In genomic region chr19:8818801-8819595, GRCm38 (mm10) we compare ENCODE assay signal across 8 mouse cellular contexts. TPM values are rescaled to one million over a fixed set of nuclear protein-coding genes. Genes with fewer than 3 reads are reported as not detected.
DNase-seq lines count a peak whose midpoint lies in the region; ATAC-seq lines count a peak whose summit lies in the region.

Ttc9c (minus strand) TSS chr19:8819333.

- H3K36me3 ChIP-seq in forebrain, embryonic 15.5 days, result peaks cover 23% of the 10 kb centered on the region
- H3K36me3 ChIP-seq in liver, embryonic 16.5 days (ENCODE audit: control insufficient read depth, insufficient read depth), result peaks cover 34% of the 10 kb centered on the region
- peaks cover 33% of the 10 kb centered on the region for H3K36me3 ChIP-seq in neural tube, embryonic 13.5 days

- peaks cover 63% of the 10 kb centered on the region for H3K4me1 ChIP-seq in forebrain, embryonic 15.5 days
- peaks cover 31% of the 10 kb centered on the region for H3K4me1 ChIP-seq in liver, embryonic 16.5 days (ENCODE audit: control insufficient read depth, low read depth, low read length)
- H3K4me1 ChIP-seq in neural tube, embryonic 13.5 days (replicated peaks), result peaks cover 69% of the 10 kb centered on the region

- H3K9me3 ChIP-seq in forebrain, embryonic 15.5 days, result no peaks in the 10 kb centered on the region
- H3K9me3 ChIP-seq in liver, embryonic 16.5 days (replicated peaks; ENCODE audit: control insufficient read depth, low read length), result no peaks in the 10 kb centered on the region
- no peaks in the 10 kb centered on the region for H3K9me3 ChIP-seq in neural tube, embryonic 13.5 days

- peak within 1 kb of the TSS; percentile 98 for H3K27ac ChIP-seq in forebrain, embryonic 15.5 days (replicated peaks)
- H3K27ac ChIP-seq in liver, embryonic 16.5 days (ENCODE audit: low read length), result peak within 1 kb of the TSS; percentile 100
- H3K27ac ChIP-seq in neural tube, embryonic 13.5 days (replicated peaks), result peak within 1 kb of the TSS; percentile 97

- H3K27me3 ChIP-seq in forebrain, embryonic 15.5 days, result no peaks in the 10 kb centered on the region
- H3K27me3 ChIP-seq in liver, embryonic 16.5 days (ENCODE audit: control insufficient read depth, insufficient read depth, low read depth, low read length), result no peaks in the 10 kb centered on the region
- no peaks in the 10 kb centered on the region for H3K27me3 ChIP-seq in neural tube, embryonic 13.5 days

- intact Hi-C loops in heart, postnatal 14 days (cut with DNase I), result loop anchor here (5.0 kb wide), 2 partner anchors 47 to 102 kb away; partner anchors contain the start of genes Tmem179b and Tmem223

- peak within 1 kb of the TSS; percentile 89 for H3K4me2 ChIP-seq in forebrain, embryonic 15.5 days (replicated peaks)
- H3K4me2 ChIP-seq in liver, embryonic 16.5 days (ENCODE audit: low read depth, low read length), result peak within 1 kb of the TSS; percentile 93
- H3K4me2 ChIP-seq in neural tube, embryonic 13.5 days, result peak within 1 kb of the TSS; percentile 99

- ATAC-seq in forebrain, embryonic 15.5 days (replicated peaks), result peak; percentile 94
- peak; percentile 76 for ATAC-seq in liver, embryonic 16.5 days (ENCODE audit: low read depth)
- ATAC-seq in neural tube, embryonic 13.5 days (ENCODE audit: low read depth), result peak; percentile 94

- DNase-seq in MEL-GATA-1-ER (ENCODE audit: extremely low read depth, low read depth), result peak; percentile 98
- peak; percentile 94 to 98 for DNase-seq in cerebellum, adult 18-20 months
- DNase-seq in heart, postnatal 14 days, result peak; percentile 94
- peak; percentile 95 for DNase-seq in large intestine, adult 2 months (ENCODE audit: low read depth, low spot score)
- peak; percentile 96 for DNase-seq in testis, postnatal 10 days (ENCODE audit: low spot score)

- under 1% methylated on average over 33 of the region's 33 CpGs for WGBS in forebrain, embryonic 15.5 days
- WGBS in large intestine, adult 2 months, result under 1% methylated on average over 33 of the region's 33 CpGs
- WGBS in liver, embryonic 16.5 days (ENCODE audit: insufficient replicate concordance), result under 1% methylated on average over 33 of the region's 33 CpGs
- WGBS in neural tube, embryonic 13.5 days, result 1% methylated on average over 33 of the region's 33 CpGs

- peak within 1 kb of the TSS; percentile 76 for H3K9ac ChIP-seq in forebrain, embryonic 15.5 days (replicated peaks)
- peak within 1 kb of the TSS; percentile 99 for H3K9ac ChIP-seq in liver, embryonic 16.5 days (ENCODE audit: low read depth, low read length)
- H3K9ac ChIP-seq in neural tube, embryonic 13.5 days, result peak within 1 kb of the TSS; percentile 98

- H3K4me3 ChIP-seq in forebrain, embryonic 15.5 days, result peak within 1 kb of the TSS; percentile 74
- H3K4me3 ChIP-seq in liver, embryonic 16.5 days (ENCODE audit: low read depth, low read length), result peak within 1 kb of the TSS; percentile 100
- H3K4me3 ChIP-seq in neural tube, embryonic 13.5 days, result peak within 1 kb of the TSS; percentile 75

RNA-seq across cellular contexts. Expression of gene Ttc9c, which starts in this region (rescaled TPM):
- 68.4 and 72.7 TPM in 2 replicates for polyA plus RNA-seq in forebrain, embryonic 15.5 days (2015; fragmentation: Nextera tagmentation; extraction: Ambion mirVana)
- total RNA-seq in heart, postnatal 14 days (2021), result 10 to 100 TPM; 15.1 to 15.4 TPM
- polyA plus RNA-seq in large intestine, adult 2 months (2012; rRNA removed), result 14.8 and 23.6 TPM in 2 replicates
- 21.6 and 22.9 TPM in 2 replicates for polyA plus RNA-seq in liver, embryonic 16.5 days (2015; fragmentation: Nextera tagmentation; extraction: Ambion mirVana)
- polyA plus RNA-seq in neural tube, embryonic 13.5 days (2015; fragmentation: Nextera tagmentation; extraction: Ambion mirVana), result 47.6 and 59.0 TPM in 2 replicates

Comparison
In these comparisons a context has a peak if more than half of its experiments do, and no peak if none do; other contexts are left out.
1. Peak in every context shown above with its lines: DNase-seq, ATAC-seq, H3K4me3 ChIP-seq and H3K27ac ChIP-seq.